Mouse (Mus musculus): ENCODE results near the gene Fam117a. TPM values are rescaled to one million over a fixed set of nuclear protein-coding genes. Genes with fewer than 3 reads are reported as not detected.

Gene Fam117a
- polyA plus RNA-seq, 1 experiment from 2014 or later, result 10.9 TPM

DNA sequence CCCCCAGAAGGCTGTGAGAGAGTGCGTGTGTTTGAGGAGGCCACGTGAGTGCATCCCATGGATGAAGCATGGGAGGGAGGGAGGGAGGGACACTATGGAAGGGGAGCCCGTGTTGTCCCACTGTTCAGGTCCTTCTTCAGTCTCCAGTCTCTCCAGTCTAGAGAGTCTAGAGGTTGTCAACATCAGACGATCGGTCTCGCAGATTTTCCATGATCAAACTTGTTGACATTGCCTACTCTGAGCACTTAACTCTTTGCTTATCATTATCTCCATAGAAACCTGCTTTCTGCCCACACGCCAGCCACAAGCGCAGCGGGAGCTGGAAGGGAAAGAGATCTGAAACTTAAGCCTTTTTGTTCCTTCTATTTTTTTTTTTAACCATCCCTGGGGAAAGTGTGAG lies 42.1 kb downstream of the Fam117a start:
- no peak for ATAC-seq (replicated peaks; ENCODE audit: low FRiP score, low TSS enrichment, low read depth)
- no peak overlapping the region for H3K4me2 ChIP-seq (ENCODE audit: low read length)
- no peak overlapping the region for H3K4me3 ChIP-seq (ENCODE audit: low read depth, low read length)

DNA sequence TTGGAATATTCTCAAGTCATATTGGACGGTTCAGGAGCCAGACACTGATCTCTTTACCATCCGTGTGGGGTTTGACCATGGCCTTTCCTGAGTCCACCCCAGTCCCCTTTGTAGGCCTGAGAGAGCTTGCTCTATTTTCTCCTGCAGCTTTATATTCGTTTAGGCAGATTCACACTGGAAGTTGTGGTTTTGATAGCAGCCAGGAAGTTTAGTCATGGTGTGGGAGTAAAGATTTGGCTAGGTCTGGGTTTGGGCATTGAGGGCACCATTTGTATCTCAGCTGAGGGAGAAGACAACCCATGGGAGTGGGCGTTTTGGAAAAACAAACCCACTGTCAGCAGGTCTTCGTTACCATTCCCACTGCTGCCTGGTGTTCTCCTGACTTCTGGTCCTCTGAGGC lies 42.7 kb downstream of the Fam117a start:
- Histone ChIP-seq H3K9ac (ENCODE audit: low read length) (no peak overlapping the region), H3K27ac (ENCODE audit: low read depth) (no peak overlapping the region), H3K4me3 (ENCODE audit: low read depth, low read length) (no peak overlapping the region), H3K4me1 (replicated peaks; ENCODE audit: control insufficient read depth, insufficient read depth, low read length) (no peaks in the 10 kb centered on the region), H3K36me3 (ENCODE audit: control insufficient read depth, insufficient read depth, low read length) (peaks cover 51% of the 10 kb centered on the region), H3K27me3 (replicated peaks; ENCODE audit: control insufficient read depth, insufficient read depth, low read length) (no peaks in the 10 kb centered on the region), H3K4me2 (ENCODE audit: low read length) (no peak overlapping the region), H3K9me3 (ENCODE audit: control insufficient read depth, low read length) (no peaks in the 10 kb centered on the region)
- WGBS, result 79% methylated on average over 5 of the region's 5 CpGs
- DNase-seq (ENCODE audit: low spot score), result no peak
- ATAC-seq (replicated peaks; ENCODE audit: low FRiP score, low TSS enrichment, low read depth), result no peak

More for the DNA sequence above, 42.1 kb downstream of the Fam117a start:
- 71% methylated on average over 9 of the region's 9 CpGs for WGBS
- H3K27me3 ChIP-seq (replicated peaks; ENCODE audit: control insufficient read depth, insufficient read depth, low read length), result no peaks in the 10 kb centered on the region
- H3K4me1 ChIP-seq (replicated peaks; ENCODE audit: control insufficient read depth, insufficient read depth, low read length), result no peaks in the 10 kb centered on the region
- H3K9ac ChIP-seq (ENCODE audit: low read length), result no peak overlapping the region
- H3K27ac ChIP-seq (ENCODE audit: low read depth), result no peak overlapping the region
- DNase-seq (ENCODE audit: low spot score), result no peak
- H3K9me3 ChIP-seq (ENCODE audit: control insufficient read depth, low read length), result no peaks in the 10 kb centered on the region
- peaks cover 51% of the 10 kb centered on the region for H3K36me3 ChIP-seq (ENCODE audit: control insufficient read depth, insufficient read depth, low read length)

GRCm38 (mm10) chr11:95380711-95381110 lies 43.9 kb downstream of the Fam117a start:
- no peak for ATAC-seq (replicated peaks; ENCODE audit: low FRiP score, low TSS enrichment, low read depth)
- WGBS, result 94% methylated on average over 7 of the region's 7 CpGs
- no peak overlapping the region for H3K4me3 ChIP-seq (ENCODE audit: low read depth, low read length)
- H3K36me3 ChIP-seq (ENCODE audit: control insufficient read depth, insufficient read depth, low read length), result peaks cover 39% of the 10 kb centered on the region
- no peak overlapping the region for H3K27ac ChIP-seq (ENCODE audit: low read depth)
- H3K4me1 ChIP-seq (replicated peaks; ENCODE audit: control insufficient read depth, insufficient read depth, low read length), result peaks cover 5% of the 10 kb centered on the region; the same call in 1 of the 2 replicates
- H3K9ac ChIP-seq (ENCODE audit: low read length), result no peak overlapping the region
- no peaks in the 10 kb centered on the region for H3K9me3 ChIP-seq (ENCODE audit: control insufficient read depth, low read length)
- H3K27me3 ChIP-seq (replicated peaks; ENCODE audit: control insufficient read depth, insufficient read depth, low read length), result no peaks in the 10 kb centered on the region
- no peak overlapping the region for H3K4me2 ChIP-seq (ENCODE audit: low read length)
- no peak for DNase-seq (ENCODE audit: low spot score)

- ATAC-seq (replicated peaks; ENCODE audit: low FRiP score, low TSS enrichment, low read depth) (no peak), DNase-seq (ENCODE audit: low spot score) (no peak)
- Histone ChIP-seq H3K4me1 (replicated peaks; ENCODE audit: control insufficient read depth, insufficient read depth, low read length) (peaks cover 6% of the 10 kb centered on the region; the same call in 1 of the 2 replicates), H3K27ac (ENCODE audit: low read depth) (no peak overlapping the region), H3K4me3 (ENCODE audit: low read depth, low read length) (no peak overlapping the region), H3K27me3 (replicated peaks; ENCODE audit: control insufficient read depth, insufficient read depth, low read length) (no peaks in the 10 kb centered on the region), H3K9me3 (ENCODE audit: control insufficient read depth, low read length) (no peaks in the 10 kb centered on the region), H3K36me3 (ENCODE audit: control insufficient read depth, insufficient read depth, low read length) (peaks cover 35% of the 10 kb centered on the region), H3K4me2 (ENCODE audit: low read length) (no peak overlapping the region), H3K9ac (ENCODE audit: low read length) (no peak overlapping the region)
- 100% methylated on average over 1 of the region's 1 CpGs for WGBS
Measured at GRCm38 (mm10) chr11:95381146-95381545, 44.3 kb downstream of the Fam117a start.

DNA sequence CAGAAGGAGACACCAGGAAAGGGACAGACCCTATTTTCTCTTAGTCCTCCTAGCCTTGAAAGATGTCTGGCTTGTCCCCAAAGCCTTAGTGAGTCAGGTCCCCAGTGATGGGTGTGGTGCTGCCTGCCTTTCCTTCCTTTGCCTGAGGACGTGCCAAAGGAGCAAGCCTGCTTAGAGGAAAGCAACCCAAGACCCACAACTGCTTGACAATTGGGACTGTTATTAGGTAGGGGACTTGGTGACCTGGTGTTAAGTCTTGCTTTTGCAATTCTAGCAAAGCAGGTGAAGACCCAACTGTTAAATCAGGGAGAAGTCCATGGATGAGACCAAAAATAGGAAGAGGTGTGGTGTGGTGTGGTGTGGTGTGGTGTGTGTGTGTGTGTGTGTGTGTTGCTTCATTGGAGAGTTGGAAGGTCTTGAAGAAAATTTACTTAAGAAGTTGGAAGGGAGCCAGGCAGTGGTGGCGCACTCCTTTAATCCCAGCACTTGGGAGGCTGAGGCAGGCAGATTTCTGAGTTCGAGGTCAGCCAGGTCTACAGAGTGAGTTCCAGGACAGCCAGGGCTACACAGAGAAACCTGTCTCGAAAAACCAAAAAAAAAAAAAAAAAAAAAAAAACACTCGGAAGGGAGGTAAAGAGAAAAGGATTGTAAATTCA lies 46.6 kb downstream of the Fam117a start:
- H3K4me3 ChIP-seq (ENCODE audit: low read depth, low read length), result no peak overlapping the region
- no peak overlapping the region for H3K9ac ChIP-seq (ENCODE audit: low read length)
- H3K4me1 ChIP-seq (replicated peaks; ENCODE audit: control insufficient read depth, insufficient read depth, low read length), result peaks cover 6% of the 10 kb centered on the region; the same call in 1 of the 2 replicates
- ATAC-seq (replicated peaks; ENCODE audit: low FRiP score, low TSS enrichment, low read depth) (no peak), DNase-seq (ENCODE audit: low spot score) (no peak)
- H3K27me3 ChIP-seq (replicated peaks; ENCODE audit: control insufficient read depth, insufficient read depth, low read length), result no peaks in the 10 kb centered on the region
- 91% methylated on average over 5 of the region's 5 CpGs for WGBS
- H3K4me2 ChIP-seq (ENCODE audit: low read length), result no peak overlapping the region
- H3K36me3 ChIP-seq (ENCODE audit: control insufficient read depth, insufficient read depth, low read length), result peaks cover 42% of the 10 kb centered on the region
- no peak overlapping the region for H3K27ac ChIP-seq (ENCODE audit: low read depth)
- no peaks in the 10 kb centered on the region for H3K9me3 ChIP-seq (ENCODE audit: control insufficient read depth, low read length)

GRCm38 (mm10) chr11:95384004-95384318 lies 47.1 kb downstream of the Fam117a start:
- ATAC-seq (replicated peaks; ENCODE audit: low FRiP score, low TSS enrichment, low read depth) (no peak), DNase-seq (ENCODE audit: low spot score) (no peak)
- Histone ChIP-seq H3K27me3 (replicated peaks; ENCODE audit: control insufficient read depth, insufficient read depth, low read length) (no peaks in the 10 kb centered on the region), H3K4me2 (ENCODE audit: low read length) (peak overlapping the region; percentile 76), H3K4me3 (ENCODE audit: low read depth, low read length) (peak overlapping the region; percentile 99), H3K36me3 (ENCODE audit: control insufficient read depth, insufficient read depth, low read length) (peaks cover 47% of the 10 kb centered on the region), H3K27ac (ENCODE audit: low read depth) (peak overlapping the region; percentile 93; the same call in 1 of the 2 replicates), H3K4me1 (replicated peaks; ENCODE audit: control insufficient read depth, insufficient read depth, low read length) (peaks cover 6% of the 10 kb centered on the region; the same call in 1 of the 2 replicates), H3K9ac (ENCODE audit: low read length) (peak overlapping the region; percentile 39), H3K9me3 (ENCODE audit: control insufficient read depth, low read length) (no peaks in the 10 kb centered on the region)
- WGBS, result 39% methylated on average over 9 of the region's 9 CpGs

GRCm38 (mm10) chr11:95384319-95384972 lies 47.6 kb downstream of the Fam117a start, which contains the start of gene Slc35b1:
Slc35b1 (plus strand) TSS chr11:95384692.
- WGBS, result under 1% methylated on average over 42 of the region's 42 CpGs
- peaks cover 6% of the 10 kb centered on the region; the same call in 1 of the 2 replicates for H3K4me1 ChIP-seq (replicated peaks; ENCODE audit: control insufficient read depth, insufficient read depth, low read length)
- H3K27ac ChIP-seq (ENCODE audit: low read depth), result peak within 1 kb of the TSS; percentile 93
- H3K4me2 ChIP-seq (ENCODE audit: low read length), result peak within 1 kb of the TSS; percentile 76
- peak within 1 kb of the TSS; percentile 99 for H3K4me3 ChIP-seq (ENCODE audit: low read depth, low read length)
- peak within 1 kb of the TSS; percentile 97 for H3K9ac ChIP-seq (ENCODE audit: low read length)
- DNase-seq (ENCODE audit: low spot score) (peak; percentile 100), ATAC-seq (replicated peaks; ENCODE audit: low FRiP score, low TSS enrichment, low read depth) (peak; percentile 96)
- no peaks in the 10 kb centered on the region for H3K27me3 ChIP-seq (replicated peaks; ENCODE audit: control insufficient read depth, insufficient read depth, low read length)
- peaks cover 52% of the 10 kb centered on the region for H3K36me3 ChIP-seq (ENCODE audit: control insufficient read depth, insufficient read depth, low read length)
- no peaks in the 10 kb centered on the region for H3K9me3 ChIP-seq (ENCODE audit: control insufficient read depth, low read length)

DNA sequence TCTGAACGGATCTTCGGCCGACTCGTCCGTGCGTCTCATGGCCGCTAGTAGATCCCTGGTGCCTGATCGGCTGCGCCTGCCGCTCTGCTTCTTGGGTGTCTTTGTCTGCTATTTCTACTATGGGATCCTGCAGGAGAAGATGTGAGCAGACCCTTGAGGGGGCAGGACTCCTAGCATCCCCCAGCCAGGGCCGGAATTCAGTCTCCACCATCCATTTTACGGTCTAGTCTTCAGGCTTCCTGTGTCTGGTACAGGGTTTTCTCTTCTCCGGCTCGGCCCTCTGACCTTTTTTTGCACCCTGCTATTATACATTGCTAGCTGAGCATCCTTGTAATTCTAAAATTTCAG lies 48.1 kb downstream of the Fam117a start:
- peak overlapping the region; percentile 97 for H3K9ac ChIP-seq (ENCODE audit: low read length)
- H3K4me2 ChIP-seq (ENCODE audit: low read length), result peak overlapping the region; percentile 76
- peaks cover 6% of the 10 kb centered on the region; the same call in 1 of the 2 replicates for H3K4me1 ChIP-seq (replicated peaks; ENCODE audit: control insufficient read depth, insufficient read depth, low read length)
- peak overlapping the region; percentile 99 for H3K4me3 ChIP-seq (ENCODE audit: low read depth, low read length)
- ATAC-seq (replicated peaks; ENCODE audit: low FRiP score, low TSS enrichment, low read depth), result peak; percentile 8; the same call in 1 of the 2 replicates
- WGBS, result under 1% methylated on average over 14 of the region's 14 CpGs
- H3K27ac ChIP-seq (ENCODE audit: low read depth), result peak overlapping the region; percentile 93
- H3K9me3 ChIP-seq (ENCODE audit: control insufficient read depth, low read length), result no peaks in the 10 kb centered on the region
- no peak for DNase-seq (ENCODE audit: low spot score)
- peaks cover 53% of the 10 kb centered on the region for H3K36me3 ChIP-seq (ENCODE audit: control insufficient read depth, insufficient read depth, low read length)
- H3K27me3 ChIP-seq (replicated peaks; ENCODE audit: control insufficient read depth, insufficient read depth, low read length), result no peaks in the 10 kb centered on the region

Data from intestine, embryonic 14.5 days (tissue).